Mouse (Mus musculus) G1E (cell line): ENCODE measurements around the gene Zfp296. TPM values are rescaled to one million over a fixed set of nuclear protein-coding genes. Genes with fewer than 3 reads are reported as not detected.
A peak's percentile ranks its signal among the peaks of the same experiment; 100 is the strongest.

Experiments
- ATAC-seq: 2 replicates; pipeline ENCODE4 v1.8.0; 2016; ENCODE audit warnings: mild to moderate bottlenecking; ENCODE audit not compliant: insufficient number of reproducible peaks, poor library complexity, low FRiP score, severe bottlenecking; ENCODE audit errors: extremely low read depth
- DNase-seq: peaks from one replicate; pipeline ENCODE4 v3.0.0; 2012; ENCODE audit warnings: low spot score
- H3K27me3 ChIP-seq: 2 replicates; pipeline ENCODE4 v1.6.1; 2012; ENCODE audit warnings: mild to moderate bottlenecking, low read length, inconsistent platforms; ENCODE audit not compliant: insufficient read depth
- H3K36me3 ChIP-seq: replicated peaks from 2 replicates; pipeline ENCODE3; 2012; ENCODE audit warnings: mild to moderate bottlenecking, inconsistent platforms
- H3K4me1 ChIP-seq: 2 replicates; pipeline ENCODE4 v1.6.1; 2012; ENCODE audit warnings: low read depth, low read length, inconsistent platforms, mixed read lengths; ENCODE audit not compliant: insufficient read depth
- H3K4me3 ChIP-seq: 2 replicates; pipeline ENCODE4 v1.5.1; 2012; ENCODE audit warnings: low read depth, mild to moderate bottlenecking, inconsistent platforms, low read length, moderate library complexity, mixed read lengths
- H3K9me3 ChIP-seq: replicated peaks from 2 replicates; pipeline ENCODE4 v1.6.1; 2012; ENCODE audit warnings: inconsistent platforms
- CTCF ChIP-seq: IDR thresholded peaks from 2 replicates; pipeline ENCODE4 v1.5.1; 2012; ENCODE audit warnings: low read depth, low read length, inconsistent platforms, mixed read lengths
- GATA1 ChIP-seq: IDR thresholded peaks from 2 replicates; pipeline ENCODE4 v1.6.1; 2012; ENCODE audit warnings: borderline replicate concordance, low read length, inconsistent platforms, mixed read lengths
- GATA2 ChIP-seq: IDR thresholded peaks from 2 replicates; pipeline ENCODE4 v1.6.1; 2012; ENCODE audit warnings: low read depth, low read length, inconsistent platforms, borderline replicate concordance
- POLR2AphosphoS5 ChIP-seq: IDR thresholded peaks from 2 replicates; pipeline ENCODE4 v1.6.1; 2012; ENCODE audit warnings: low read depth, low read length, inconsistent platforms; ENCODE audit not compliant: insufficient replicate concordance
- TAL1 ChIP-seq: conservative IDR thresholded peaks from 2 replicates; pipeline ENCODE4 v1.6.1; 2012; ENCODE audit warnings: low read depth, low read length, inconsistent platforms, mixed read lengths
- polyA plus RNA-seq: library from polyadenylated mRNA; stranded (reverse); fragments of >175 nt; gene quantifications from 2 replicates; pipeline ENCODE4 v1.2.3, GENCODE M21; 2012
- total RNA-seq, 2 experiments: library from RNA; stranded (forward) in 1 of 2; stranded (reverse) in 1 of 2; fragments of 200-1000 nt in 1 of 2; fragments of >200 nt in 1 of 2; fragmentation: Nextera tagmentation in 1 of 2; gene quantifications; 2 replicates each; pipeline ENCODE4 v1.2.3; 2014 to 2017

Zfp296 gene
- total and polyA plus RNA-seq, 3 experiments: 0.53 to 3.4 (median 0.82) TPM

GRCm38 (mm10) chr7:19628192-19628535 is 51.1 kb downstream of the Zfp296 start:
- ATAC-seq: no peak

GRCm38 (mm10) chr7:19628536-19629360 is 51.7 kb downstream of the Zfp296 start:
- ATAC-seq: peak; percentile 94
- H3K9me3 ChIP-seq: no peaks in the 10 kb centered on the region
- H3K27me3 ChIP-seq: peaks cover 5% of the 10 kb centered on the region
- peak; percentile 87 for DNase-seq
- TF ChIP-seq GATA1 (no peak), TAL1 (no peak), POLR2AphosphoS5 (no peak), GATA2 (no peak), CTCF (no peak)
- H3K4me3 ChIP-seq: peak overlapping the region; percentile 79
- peaks cover 23% of the 10 kb centered on the region for H3K36me3 ChIP-seq
- H3K4me1 ChIP-seq: peaks cover 21% of the 10 kb centered on the region

More at GRCm38 (mm10) chr7:19628192-19628535, 51.1 kb downstream of the Zfp296 start:
- Histone ChIP-seq H3K36me3 (peaks cover 17% of the 10 kb centered on the region), H3K9me3 (no peaks in the 10 kb centered on the region), H3K4me1 (peaks cover 21% of the 10 kb centered on the region), H3K27me3 (peaks cover 9% of the 10 kb centered on the region), H3K4me3 (peak overlapping the region; percentile 79; the same call in 1 of the 2 replicates)
- no peak for DNase-seq
- TF ChIP-seq POLR2AphosphoS5: no peak
- no peak for TF ChIP-seq GATA2
- no peak for TF ChIP-seq GATA1
- no peak for TF ChIP-seq CTCF
- TF ChIP-seq TAL1: no peak

- H3K4me3 ChIP-seq: peak within 1 kb of the TSS; percentile 79
- TF ChIP-seq POLR2AphosphoS5 (no peak), TAL1 (no peak), GATA2 (no peak), CTCF (no peak)
- no peaks in the 10 kb centered on the region for H3K27me3 ChIP-seq
- peaks cover 29% of the 10 kb centered on the region for H3K36me3 ChIP-seq
- DNase-seq (peak; percentile 92), ATAC-seq (peak; percentile 19; the same call in 1 of the 2 replicates)
- no peaks in the 10 kb centered on the region for H3K9me3 ChIP-seq
- peaks cover 23% of the 10 kb centered on the region for H3K4me1 ChIP-seq
Observed at GRCm38 (mm10) chr7:19629361-19629734, 52.3 kb downstream of the Zfp296 start, which contains the start of gene Relb. Gene Relb (minus strand): TSS chr7:19629438.

Other genes starting within 250 kb of the Zfp296 start
Only the 20 nearest of the 26 such genes appear.
- not detected in 2 replicates for gene Klc3, start 173.2 kb upstream of the Zfp296 start, total RNA-seq (2014; fragmentation: Nextera tagmentation)
- gene Klc3, start 173.2 kb upstream of the Zfp296 start, total RNA-seq (2017): 0.11 TPM in 1 of 2 replicates, not detected in the other
- gene Klc3, start 173.2 kb upstream of the Zfp296 start, polyA plus RNA-seq: 0.69 and 0.84 TPM in 2 replicates
- not detected in 2 replicates for gene Ckm, start 172.5 kb upstream of the Zfp296 start, total RNA-seq (2014; fragmentation: Nextera tagmentation)
- gene Ckm, start 172.5 kb upstream of the Zfp296 start, total RNA-seq (2017): 0.05 and 0.12 TPM in 2 replicates
- not detected in 2 replicates for gene Ckm, start 172.5 kb upstream of the Zfp296 start, polyA plus RNA-seq
- 17.8 and 21.3 TPM in 2 replicates for gene Mark4, start 118.5 kb upstream of the Zfp296 start, total RNA-seq (2014; fragmentation: Nextera tagmentation)
- 2.7 and 4.3 TPM in 2 replicates for gene Mark4, start 118.5 kb upstream of the Zfp296 start, total RNA-seq (2017)
- 34.7 and 46.5 TPM in 2 replicates for gene Mark4, start 118.5 kb upstream of the Zfp296 start, polyA plus RNA-seq
- gene Exoc3l2, start 114.0 kb upstream of the Zfp296 start, total RNA-seq (2014; fragmentation: Nextera tagmentation): not detected in 2 replicates
- not detected in 2 replicates for gene Exoc3l2, start 114.0 kb upstream of the Zfp296 start, total RNA-seq (2017)
- gene Exoc3l2, start 114.0 kb upstream of the Zfp296 start, polyA plus RNA-seq: 0.02 TPM in 1 of 2 replicates, not detected in the other
- 4.6 and 5.2 TPM in 2 replicates for gene Bloc1s3, start 68.9 kb upstream of the Zfp296 start, total RNA-seq (2014; fragmentation: Nextera tagmentation)
- 4.2 and 5.2 TPM in 2 replicates for gene Bloc1s3, start 68.9 kb upstream of the Zfp296 start, total RNA-seq (2017)
- gene Bloc1s3, start 68.9 kb upstream of the Zfp296 start, polyA plus RNA-seq: 5.7 and 6.0 TPM in 2 replicates
- 87.2 and 92.8 TPM in 2 replicates for gene Trappc6a, start 68.9 kb upstream of the Zfp296 start, total RNA-seq (2014; fragmentation: Nextera tagmentation)
- 141 and 200 TPM in 2 replicates for gene Trappc6a, start 68.9 kb upstream of the Zfp296 start, total RNA-seq (2017)
- 537 and 654 TPM in 2 replicates for gene Trappc6a, start 68.9 kb upstream of the Zfp296 start, polyA plus RNA-seq
- gene Nkpd1, start 59.4 kb upstream of the Zfp296 start, total RNA-seq (2014; fragmentation: Nextera tagmentation): 0.53 and 0.92 TPM in 2 replicates
- gene Nkpd1, start 59.4 kb upstream of the Zfp296 start, total RNA-seq (2017): 0.22 and 0.41 TPM in 2 replicates
- gene Nkpd1, start 59.4 kb upstream of the Zfp296 start, polyA plus RNA-seq: 0.55 TPM in 2 replicates
- 22.4 and 23.0 TPM in 2 replicates for gene Ppp1r37, start 14.2 kb upstream of the Zfp296 start, total RNA-seq (2014; fragmentation: Nextera tagmentation)
- gene Ppp1r37, start 14.2 kb upstream of the Zfp296 start, total RNA-seq (2017): 10.9 and 13.1 TPM in 2 replicates
- 68.4 and 71.2 TPM in 2 replicates for gene Ppp1r37, start 14.2 kb upstream of the Zfp296 start, polyA plus RNA-seq
- 50.8 and 51.2 TPM in 2 replicates for gene Gemin7, start 308 bp downstream of the Zfp296 start, total RNA-seq (2014; fragmentation: Nextera tagmentation)
- gene Gemin7, start 308 bp downstream of the Zfp296 start, total RNA-seq (2017): 25.8 and 31.3 TPM in 2 replicates
- 52.7 and 55.4 TPM in 2 replicates for gene Gemin7, start 308 bp downstream of the Zfp296 start, polyA plus RNA-seq
- 25.8 and 41.4 TPM in 2 replicates for gene Clasrp, start 27.2 kb downstream of the Zfp296 start, total RNA-seq (2014; fragmentation: Nextera tagmentation)
- 34.2 and 35.1 TPM in 2 replicates for gene Clasrp, start 27.2 kb downstream of the Zfp296 start, total RNA-seq (2017)
- 153 and 172 TPM in 2 replicates for gene Clasrp, start 27.2 kb downstream of the Zfp296 start, polyA plus RNA-seq
- 1.5 and 1.9 TPM in 2 replicates for gene Relb, start 52.2 kb downstream of the Zfp296 start, total RNA-seq (2014; fragmentation: Nextera tagmentation)
- 1.5 and 2.0 TPM in 2 replicates for gene Relb, start 52.2 kb downstream of the Zfp296 start, total RNA-seq (2017)
- gene Relb, start 52.2 kb downstream of the Zfp296 start, polyA plus RNA-seq: 1.1 and 1.2 TPM in 2 replicates
- gene Clptm1, start 87.7 kb downstream of the Zfp296 start, total RNA-seq (2014; fragmentation: Nextera tagmentation): 70.0 and 75.5 TPM in 2 replicates
- gene Clptm1, start 87.7 kb downstream of the Zfp296 start, total RNA-seq (2017): 26.0 and 28.6 TPM in 2 replicates
- gene Clptm1, start 87.7 kb downstream of the Zfp296 start, polyA plus RNA-seq: 74.8 and 93.4 TPM in 2 replicates
- gene Apoc2, start 100.7 kb downstream of the Zfp296 start, total RNA-seq (2014; fragmentation: Nextera tagmentation): not detected in 2 replicates
- gene Apoc2, start 100.7 kb downstream of the Zfp296 start, total RNA-seq (2017): not detected in 2 replicates
- not detected in 2 replicates for gene Apoc2, start 100.7 kb downstream of the Zfp296 start, polyA plus RNA-seq
- not detected in 2 replicates for gene Gm44805, start 104.1 kb downstream of the Zfp296 start, total RNA-seq (2014; fragmentation: Nextera tagmentation)
- not detected in 2 replicates for gene Gm44805, start 104.1 kb downstream of the Zfp296 start, total RNA-seq (2017)
- not detected in 2 replicates for gene Gm44805, start 104.1 kb downstream of the Zfp296 start, polyA plus RNA-seq
- not detected in 2 replicates for gene Apoc4, start 104.2 kb downstream of the Zfp296 start, total RNA-seq (2014; fragmentation: Nextera tagmentation)
- gene Apoc4, start 104.2 kb downstream of the Zfp296 start, total RNA-seq (2017): 0.27 TPM in 1 of 2 replicates, not detected in the other
- gene Apoc4, start 104.2 kb downstream of the Zfp296 start, polyA plus RNA-seq: 0.22 TPM in 1 of 2 replicates, not detected in the other
- gene Apoc1, start 115.4 kb downstream of the Zfp296 start, total RNA-seq (2014; fragmentation: Nextera tagmentation): 12.3 and 14.9 TPM in 2 replicates
- 4.8 and 7.0 TPM in 2 replicates for gene Apoc1, start 115.4 kb downstream of the Zfp296 start, total RNA-seq (2017)
- gene Apoc1, start 115.4 kb downstream of the Zfp296 start, polyA plus RNA-seq: 9.5 and 15.3 TPM in 2 replicates
- 7.4 and 8.1 TPM in 2 replicates for gene Apoe, start 121.9 kb downstream of the Zfp296 start, total RNA-seq (2014; fragmentation: Nextera tagmentation)
- gene Apoe, start 121.9 kb downstream of the Zfp296 start, total RNA-seq (2017): 19.9 TPM in 2 replicates
- gene Apoe, start 121.9 kb downstream of the Zfp296 start, polyA plus RNA-seq: 28.6 and 28.7 TPM in 2 replicates
- 75.6 and 88.4 TPM in 2 replicates for gene Tomm40, start 138.2 kb downstream of the Zfp296 start, total RNA-seq (2014; fragmentation: Nextera tagmentation)
- 49.1 and 56.9 TPM in 2 replicates for gene Tomm40, start 138.2 kb downstream of the Zfp296 start, total RNA-seq (2017)
- gene Tomm40, start 138.2 kb downstream of the Zfp296 start, polyA plus RNA-seq: 377 and 386 TPM in 2 replicates
- 14.2 and 17.2 TPM in 2 replicates for gene Nectin2, start 173.2 kb downstream of the Zfp296 start, total RNA-seq (2014; fragmentation: Nextera tagmentation)
- 9.7 and 11.4 TPM in 2 replicates for gene Nectin2, start 173.2 kb downstream of the Zfp296 start, total RNA-seq (2017)
- gene Nectin2, start 173.2 kb downstream of the Zfp296 start, polyA plus RNA-seq: 34.9 and 35.8 TPM in 2 replicates
- gene Bcam, start 193.7 kb downstream of the Zfp296 start, total RNA-seq (2014; fragmentation: Nextera tagmentation): not detected in 2 replicates
- gene Bcam, start 193.7 kb downstream of the Zfp296 start, total RNA-seq (2017): 0.05 TPM in 1 of 2 replicates, not detected in the other
- not detected in 2 replicates for gene Bcam, start 193.7 kb downstream of the Zfp296 start, polyA plus RNA-seq